Mouse (Mus musculus): ENCODE results near the gene Slc39a12.

GRCm38 (mm10) chr2:14464438-14464837 lies 76.3 kb downstream of the Slc39a12 start:
- no peak for TF ChIP-seq ZNF384 (IDR thresholded peaks at IDR 0.05; ENCODE audit: low read depth, low read length)
- no peak for TF ChIP-seq ZC3H11A (IDR thresholded peaks at IDR 0.05; ENCODE audit: borderline replicate concordance, low read depth, low read length)
- no peak for TF ChIP-seq MAFK (IDR thresholded peaks at IDR 0.05; ENCODE audit: insufficient read depth, low read depth, low read length)

Measured in ES-E14 (cell line).